Mouse (Mus musculus) c-Kit-negative CD71-positive TER-119-positive erythroid progenitor cells, embryonic 14.5 days (primary cell): ENCODE data around the gene Tmem33.

Experiments
- DNase-seq: peaks from one replicate; pipeline ENCODE4 v3.0.0-alpha.2; 2013; ENCODE audit warnings: low read depth, low spot score

Tmem33 gene

DNA sequence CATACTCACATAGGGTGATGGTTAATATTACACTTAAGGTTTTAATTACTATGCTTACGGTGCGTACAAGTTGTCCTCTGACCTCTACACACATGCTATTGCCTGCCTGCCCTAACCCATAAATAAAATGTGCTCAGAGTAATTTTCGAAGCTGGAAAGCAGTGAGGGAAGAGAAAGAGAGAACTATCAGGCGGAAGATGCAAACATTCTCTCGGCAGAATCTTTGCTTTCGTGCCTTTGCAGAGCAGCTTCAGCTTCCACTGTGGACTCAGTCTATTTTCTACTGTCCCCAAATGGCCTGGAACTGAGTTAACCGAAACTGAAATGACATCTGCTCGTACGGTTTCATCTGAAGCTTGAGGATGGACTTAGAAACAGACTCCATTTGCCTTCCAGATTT, 1.9 kb upstream of the Tmem33 start:
- no peak for DNase-seq

DNA sequence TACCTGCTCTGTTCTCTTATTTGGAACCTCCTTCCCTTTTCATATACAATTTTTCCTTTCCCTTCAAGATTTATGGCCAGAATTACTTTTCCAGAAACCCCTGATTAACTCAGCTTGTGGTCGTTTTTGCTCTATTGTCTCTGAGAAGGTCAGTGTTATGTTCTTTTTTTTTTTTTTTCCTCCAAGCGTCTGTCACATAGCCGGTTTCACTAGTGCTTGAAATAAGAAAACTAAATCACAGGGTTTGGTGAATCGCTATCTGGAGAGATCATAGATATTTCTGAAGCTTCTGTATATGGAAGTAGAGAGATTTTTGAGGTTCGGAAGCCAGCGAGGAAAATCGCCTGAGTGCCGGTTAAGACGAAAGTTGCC, 220 bp upstream of the Tmem33 start:
- DNase-seq = no peak

- no peak for DNase-seq
Observed at GRCm38 (mm10) chr5:67262964-67263363, 2.6 kb downstream of the Tmem33 start.

- DNase-seq = no peak
Observed at GRCm38 (mm10) chr5:67266106-67266505, 5.7 kb downstream of the Tmem33 start.

DNA sequence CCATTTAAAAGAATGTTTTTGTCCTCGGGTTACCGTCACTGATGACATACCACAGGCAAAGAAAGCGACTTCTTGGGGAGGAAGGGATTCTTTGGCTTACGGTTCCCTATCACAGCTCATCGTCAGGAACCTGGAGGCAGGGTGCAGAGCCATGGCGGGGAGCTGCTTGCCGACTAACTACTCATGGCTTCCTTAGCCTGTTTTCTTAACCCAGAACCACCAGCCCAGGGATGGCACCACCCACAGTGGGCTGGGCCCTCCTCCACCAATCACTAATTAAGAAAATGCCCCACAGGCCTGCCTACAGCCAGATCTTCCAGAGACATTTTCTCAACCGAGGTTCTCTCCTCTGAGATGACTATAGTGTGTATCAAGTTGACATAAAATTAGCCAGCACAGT, 8.9 kb downstream of the Tmem33 start:
- no peak for DNase-seq

GRCm38 (mm10) chr5:67279407-67279806, 19.0 kb downstream of the Tmem33 start:
- DNase-seq = no peak

DNA sequence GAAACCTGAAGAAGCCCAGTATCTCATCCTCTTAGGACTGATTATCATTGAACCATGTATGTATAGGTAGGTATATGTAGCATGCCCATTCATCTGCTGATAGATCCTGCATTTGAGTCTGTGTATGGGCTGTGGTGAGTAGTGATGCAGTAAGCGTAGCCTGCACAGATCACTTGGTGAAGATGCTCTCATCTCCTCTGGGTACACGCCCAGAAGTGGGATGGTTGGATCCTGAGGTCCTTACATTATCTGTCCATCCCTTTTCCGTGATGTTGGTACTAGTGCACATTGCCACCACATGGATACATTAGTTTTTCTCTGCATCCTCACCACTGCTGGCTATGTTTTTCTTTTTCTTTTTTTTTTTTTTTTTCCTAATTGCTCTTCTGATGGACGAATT, 19.5 kb downstream of the Tmem33 start:
- DNase-seq = no peak

- DNase-seq = peak; percentile 72
Observed at GRCm38 (mm10) chr5:67280400-67280799, 20.0 kb downstream of the Tmem33 start.

DNA sequence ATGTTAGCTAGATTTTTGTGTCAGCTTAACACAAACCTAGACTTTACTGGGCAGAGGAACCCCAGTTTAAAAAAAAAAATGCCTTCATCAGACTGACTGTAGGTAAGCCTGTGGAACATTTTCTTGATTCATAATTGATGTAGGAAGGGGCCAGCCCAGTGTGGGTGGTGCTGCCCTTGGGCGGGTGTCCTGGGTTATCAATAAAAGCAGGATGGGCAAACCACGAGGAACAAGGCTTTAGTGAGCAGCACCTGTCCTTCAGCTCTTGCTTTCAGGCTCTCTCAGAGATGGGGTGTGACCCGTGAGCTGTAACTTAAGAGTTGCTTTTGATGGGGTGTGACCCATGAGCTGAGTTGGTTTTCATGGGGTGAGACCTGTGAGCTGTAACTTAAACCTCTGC, 34.7 kb downstream of the Tmem33 start:
- no peak for DNase-seq

- DNase-seq = no peak
Observed at GRCm38 (mm10) chr5:67295682-67296081, 35.3 kb downstream of the Tmem33 start.

GRCm38 (mm10) chr5:67296171-67296570, 35.8 kb downstream of the Tmem33 start:
- DNase-seq = no peak

DNA sequence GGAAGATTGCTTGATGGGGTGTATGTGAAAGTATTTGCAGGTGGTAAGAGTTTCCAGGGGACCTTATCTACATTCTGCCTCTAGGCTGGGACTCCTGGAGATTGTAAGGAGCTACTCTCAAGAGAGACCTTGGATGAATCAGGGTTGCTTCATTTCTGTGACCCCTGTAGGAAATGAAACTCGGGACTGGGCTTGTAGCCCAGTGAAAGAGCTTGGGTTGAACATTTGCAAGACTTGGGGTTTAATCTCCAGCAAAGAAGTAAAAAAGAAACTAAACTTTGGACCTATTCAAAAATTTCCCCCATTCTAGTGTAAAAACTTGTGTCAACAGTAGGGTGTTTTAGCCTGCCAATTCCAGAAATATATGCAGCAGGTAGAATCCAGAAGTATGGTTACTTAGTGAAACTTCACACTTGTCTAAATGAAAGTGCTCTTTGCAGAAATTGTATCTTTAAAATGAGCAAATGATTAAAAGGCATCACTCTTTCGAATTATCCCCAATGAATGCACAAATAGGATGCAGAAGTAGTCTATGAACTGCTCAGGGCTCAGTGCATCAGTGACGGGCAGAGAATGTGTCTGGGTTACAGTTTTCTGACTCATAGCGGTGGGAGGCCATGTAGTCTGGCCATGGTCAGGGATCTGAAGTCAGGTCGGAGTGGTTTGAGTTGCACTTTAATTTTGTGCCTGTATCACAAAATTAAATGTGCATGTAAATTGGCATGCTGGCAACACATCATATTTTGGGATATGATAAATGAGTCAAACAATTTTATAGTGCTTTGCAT, 36.9 kb downstream of the Tmem33 start:
- no peak for DNase-seq

GRCm38 (mm10) chr5:67299847-67300412, 39.6 kb downstream of the Tmem33 start:
- DNase-seq = no peak

GRCm38 (mm10) chr5:67300926-67301597, 40.7 kb downstream of the Tmem33 start:
- DNase-seq = no peak

DNA sequence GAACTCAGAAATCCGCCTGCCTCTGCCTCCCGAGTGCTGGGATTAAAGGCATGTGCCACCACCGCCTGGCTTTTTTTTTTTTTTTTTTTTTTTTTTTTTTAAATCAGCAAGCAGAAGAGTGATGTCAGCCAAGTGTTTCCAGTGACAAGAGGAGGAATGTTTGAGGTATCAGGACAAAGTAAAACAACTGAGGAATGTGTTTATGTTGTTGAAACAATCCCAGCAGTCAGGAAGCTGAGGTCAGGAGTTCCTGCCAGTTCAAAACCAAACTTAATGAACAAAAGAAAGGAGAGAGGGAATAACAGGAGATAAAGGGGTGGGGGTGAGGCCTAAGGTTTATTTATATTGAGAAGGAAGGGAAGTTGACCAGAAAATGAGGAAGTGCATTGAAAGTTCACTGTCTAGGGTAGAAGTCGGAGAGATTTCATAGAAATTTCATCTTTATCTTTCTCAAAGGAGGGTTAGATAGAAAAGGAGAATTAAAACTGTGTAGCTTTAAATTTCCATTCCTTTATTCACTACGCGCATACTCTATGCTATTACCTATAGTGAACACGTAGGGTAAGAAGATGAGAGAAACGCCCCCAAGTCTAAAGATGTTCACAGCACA, 41.5 kb downstream of the Tmem33 start:
- no peak for DNase-seq

- no peak for DNase-seq
Observed at GRCm38 (mm10) chr5:67303816-67304215, 43.5 kb downstream of the Tmem33 start.

GRCm38 (mm10) chr5:67306698-67307521, 46.5 kb downstream of the Tmem33 start, which contains the start of gene Slc30a9:
TSS of gene Slc30a9 (plus strand) at chr5:67306955.
- DNase-seq = peak; percentile 85

DNA sequence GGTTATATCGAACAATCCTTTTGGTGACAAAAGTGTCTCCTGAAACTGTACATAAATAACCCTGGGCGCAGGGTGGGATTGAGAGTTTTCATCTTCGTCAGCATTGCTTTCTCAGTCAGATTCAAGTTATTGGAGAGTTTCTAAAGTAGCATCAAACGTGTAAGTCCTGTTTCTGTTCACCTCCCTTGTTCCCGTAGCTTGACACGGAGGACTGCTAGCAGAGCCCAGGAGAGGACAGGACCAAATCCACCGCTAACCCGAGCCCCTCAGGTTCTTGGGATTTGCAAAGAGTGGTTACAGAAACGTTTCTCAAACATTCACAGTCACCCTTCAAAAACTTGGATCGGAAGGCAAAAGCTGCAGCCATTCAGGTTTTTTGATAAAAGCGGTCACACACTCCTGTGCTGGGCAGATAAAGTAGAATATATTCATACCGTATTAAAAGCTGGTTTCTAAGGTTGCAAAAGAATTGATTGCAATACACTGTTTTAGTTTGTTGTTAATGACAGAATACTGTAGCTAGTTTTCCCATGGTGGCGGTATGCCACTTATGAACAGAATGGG, 47.4 kb downstream of the Tmem33 start:
- DNase-seq = peak; percentile 47

GRCm38 (mm10) chr5:67311811-67312521, 51.6 kb downstream of the Tmem33 start:
- no peak for DNase-seq

GRCm38 (mm10) chr5:67312522-67312851, 52.1 kb downstream of the Tmem33 start:
- no peak for DNase-seq
